Mouse (Mus musculus): ENCODE results near the gene Marcksl1. TPM values are rescaled to one million over a fixed set of nuclear protein-coding genes. Genes with fewer than 3 reads are reported as not detected.

Gene Marcksl1
- 799 and 847 TPM in 2 replicates for polyA plus RNA-seq (2014; fragmentation: Nextera tagmentation; extraction: Ambion mirVana)

GRCm38 (mm10) chr4:129513086-129513767, at the start of gene Marcksl1:
TSS of gene Marcksl1 (plus strand) at chr4:129513581.
- H3K9ac ChIP-seq, result peak within 1 kb of the TSS; percentile 100
- H3K27ac ChIP-seq (ENCODE audit: low read depth), result peak within 1 kb of the TSS; percentile 97
- 5% methylated on average over 46 of the region's 47 CpGs for WGBS
- peak; percentile 86 for ATAC-seq (ENCODE audit: insufficient read depth)
- 0 out of 2 replicates have a peak, but pooled peaks cover 3% of the 10 kb centered on the region for H3K4me1 ChIP-seq (ENCODE audit: insufficient read depth)
- peak; percentile 96 for DNase-seq
- peak within 1 kb of the TSS; percentile 100 for H3K4me3 ChIP-seq (ENCODE audit: low read depth, low read length)
- no peak for TF ChIP-seq CTCF (IDR thresholded peaks at IDR 0.05; ENCODE audit: low read depth)
- no peaks in the 10 kb centered on the region for H3K27me3 ChIP-seq (ENCODE audit: insufficient read depth, low read length)
- peaks cover 31% of the 10 kb centered on the region for H3K36me3 ChIP-seq (ENCODE audit: insufficient read depth)
- H3K4me2 ChIP-seq, result peak within 1 kb of the TSS; percentile 72
- H3K9me3 ChIP-seq (ENCODE audit: low read depth, low read length), result no peaks in the 10 kb centered on the region

GRCm38 (mm10) chr4:129464286-129464815, 49.0 kb upstream of the Marcksl1 start:
- peaks cover 46% of the 10 kb centered on the region for H3K36me3 ChIP-seq (ENCODE audit: insufficient read depth)
- TF ChIP-seq CTCF (IDR thresholded peaks at IDR 0.05; ENCODE audit: low read depth), result no peak
- no peak for DNase-seq
- no peak overlapping the region for H3K9ac ChIP-seq
- ATAC-seq (ENCODE audit: insufficient read depth), result no peak
- no peaks in the 10 kb centered on the region for H3K9me3 ChIP-seq (ENCODE audit: low read depth, low read length)
- no peak overlapping the region for H3K4me2 ChIP-seq
- H3K27ac ChIP-seq (ENCODE audit: low read depth), result no peak overlapping the region; the same call in 1 of the 2 replicates
- peaks cover 3% of the 10 kb centered on the region; the same call in 1 of the 2 replicates for H3K4me1 ChIP-seq (ENCODE audit: insufficient read depth)
- H3K27me3 ChIP-seq (ENCODE audit: insufficient read depth, low read length), result no peaks in the 10 kb centered on the region
- no peak overlapping the region for H3K4me3 ChIP-seq (ENCODE audit: low read depth, low read length)
- 83% methylated on average over 4 of the region's 4 CpGs for WGBS

GRCm38 (mm10) chr4:129476047-129476446, 37.3 kb upstream of the Marcksl1 start:
- no peak for TF ChIP-seq CTCF (IDR thresholded peaks at IDR 0.05; ENCODE audit: low read depth)
- H3K4me3 ChIP-seq (ENCODE audit: low read depth, low read length), result no peak overlapping the region
- DNase-seq (no peak), ATAC-seq (ENCODE audit: insufficient read depth) (no peak)
- no peak overlapping the region for H3K27ac ChIP-seq (ENCODE audit: low read depth)
- H3K4me1 ChIP-seq (ENCODE audit: insufficient read depth), result no peaks in the 10 kb centered on the region
- H3K9ac ChIP-seq, result no peak overlapping the region
- H3K4me2 ChIP-seq, result no peak overlapping the region
- H3K9me3 ChIP-seq (ENCODE audit: low read depth, low read length), result no peaks in the 10 kb centered on the region
- 89% methylated on average over 11 of the region's 11 CpGs for WGBS
- H3K27me3 ChIP-seq (ENCODE audit: insufficient read depth, low read length), result no peaks in the 10 kb centered on the region
- H3K36me3 ChIP-seq (ENCODE audit: insufficient read depth), result peaks cover 67% of the 10 kb centered on the region

GRCm38 (mm10) chr4:129479863-129480262, 33.5 kb upstream of the Marcksl1 start:
- no peak for ATAC-seq (ENCODE audit: insufficient read depth)
- Histone ChIP-seq H3K4me3 (ENCODE audit: low read depth, low read length) (no peak overlapping the region), H3K4me2 (no peak overlapping the region), H3K4me1 (ENCODE audit: insufficient read depth) (no peaks in the 10 kb centered on the region), H3K9me3 (ENCODE audit: low read depth, low read length) (no peaks in the 10 kb centered on the region), H3K36me3 (ENCODE audit: insufficient read depth) (peaks cover 60% of the 10 kb centered on the region), H3K9ac (no peak overlapping the region), H3K27ac (ENCODE audit: low read depth) (no peak overlapping the region), H3K27me3 (ENCODE audit: insufficient read depth, low read length) (no peaks in the 10 kb centered on the region)
- 86% methylated on average over 3 of the region's 3 CpGs for WGBS
- TF ChIP-seq CTCF (IDR thresholded peaks at IDR 0.05; ENCODE audit: low read depth), result no peak
- no peak for DNase-seq

GRCm38 (mm10) chr4:129481090-129481489, 32.3 kb upstream of the Marcksl1 start:
- H3K4me2 ChIP-seq, result no peak overlapping the region
- ATAC-seq (ENCODE audit: insufficient read depth) (no peak), DNase-seq (no peak)
- no peaks in the 10 kb centered on the region for H3K27me3 ChIP-seq (ENCODE audit: insufficient read depth, low read length)
- 91% methylated on average over 1 of the region's 1 CpGs for WGBS
- no peak overlapping the region for H3K9ac ChIP-seq
- H3K4me3 ChIP-seq (ENCODE audit: low read depth, low read length), result no peak overlapping the region
- no peak for TF ChIP-seq CTCF (IDR thresholded peaks at IDR 0.05; ENCODE audit: low read depth)
- no peak overlapping the region for H3K27ac ChIP-seq (ENCODE audit: low read depth)
- H3K36me3 ChIP-seq (ENCODE audit: insufficient read depth), result peaks cover 61% of the 10 kb centered on the region
- no peaks in the 10 kb centered on the region for H3K4me1 ChIP-seq (ENCODE audit: insufficient read depth)
- H3K9me3 ChIP-seq (ENCODE audit: low read depth, low read length), result no peaks in the 10 kb centered on the region

- H3K9ac ChIP-seq, result peak within 1 kb of the TSS; percentile 26; the same call in 1 of the 2 replicates
- H3K4me1 ChIP-seq (ENCODE audit: insufficient read depth), result no peaks in the 10 kb centered on the region
- H3K27me3 ChIP-seq (ENCODE audit: insufficient read depth, low read length), result peaks cover 19% of the 10 kb centered on the region
- H3K27ac ChIP-seq (ENCODE audit: low read depth), result no peak within 1 kb of the TSS
- peak; percentile 50 for DNase-seq
- H3K4me3 ChIP-seq (ENCODE audit: low read depth, low read length), result peak within 1 kb of the TSS; percentile 36
- H3K9me3 ChIP-seq (ENCODE audit: low read depth, low read length), result no peaks in the 10 kb centered on the region
- peak; percentile 30; the same call in 1 of the 2 replicates for ATAC-seq (ENCODE audit: insufficient read depth)
- peak within 1 kb of the TSS; percentile 67 for H3K4me2 ChIP-seq
- peak; percentile 46 for TF ChIP-seq CTCF (IDR thresholded peaks at IDR 0.05; ENCODE audit: low read depth)
- H3K36me3 ChIP-seq (ENCODE audit: insufficient read depth), result peaks cover 33% of the 10 kb centered on the region
- WGBS, result 4% methylated on average over 70 of the region's 70 CpGs
Measured at GRCm38 (mm10) chr4:129490972-129491880, 22.2 kb upstream of the Marcksl1 start, which contains the start of the genes Tssk3 and Fam229a. TSS of gene Tssk3 (minus strand) at chr4:129491022. TSS of gene Fam229a (plus strand) at chr4:129491190.
